In the genomic region with DNA sequence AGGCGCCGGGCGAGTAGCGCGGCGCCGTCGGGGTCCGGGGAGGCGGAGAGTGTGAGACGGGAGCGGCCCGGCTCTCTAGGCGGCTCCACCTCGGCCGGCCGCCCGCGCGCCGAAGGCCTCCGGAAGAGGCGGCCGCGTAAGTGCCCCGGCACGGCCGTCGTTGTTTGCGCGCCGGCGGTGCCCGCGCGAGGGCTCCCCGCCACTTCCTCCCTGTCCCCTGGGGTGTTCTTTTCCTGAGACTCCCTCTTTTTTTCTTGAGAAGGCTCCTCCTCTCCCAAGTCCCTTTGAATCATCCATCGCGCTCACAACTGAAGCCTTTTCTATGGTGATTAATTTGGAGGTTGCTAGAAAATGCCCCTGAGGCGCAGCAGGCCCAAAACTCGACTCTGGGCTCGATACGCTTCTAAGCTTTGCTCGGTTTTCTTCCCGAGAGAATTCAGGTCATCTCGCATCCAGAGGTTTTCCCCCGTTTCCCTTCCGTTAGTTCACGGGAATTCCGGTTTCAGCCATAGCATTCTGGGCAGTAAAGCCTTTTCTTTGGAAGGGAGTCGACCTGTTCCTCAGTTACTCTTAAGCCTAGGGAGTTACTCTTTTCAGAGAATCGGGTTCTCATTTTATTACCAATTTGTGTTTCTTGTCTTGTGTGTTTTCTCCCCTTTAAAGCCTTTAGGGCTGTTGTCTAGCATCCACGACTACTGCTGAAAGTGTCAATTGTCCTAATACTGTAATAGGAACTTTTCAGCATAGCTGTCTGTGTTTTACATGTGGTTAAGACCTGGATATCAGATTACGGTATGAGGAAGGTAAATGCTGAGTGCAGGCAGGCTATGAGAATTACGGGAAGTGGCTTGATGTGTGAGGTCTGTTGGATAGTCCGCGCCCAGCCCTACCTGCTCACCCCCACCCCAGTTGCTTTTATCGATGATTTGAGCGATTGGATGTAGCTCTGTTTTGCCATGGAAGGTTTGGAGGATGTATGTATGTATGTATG, we compare ENCODE assay signal across 8 mouse cellular contexts. TPM values are rescaled to one million over a fixed set of nuclear protein-coding genes. Genes with fewer than 3 reads are reported as not detected.
DNase-seq lines count a peak whose midpoint lies in the region; ATAC-seq lines count a peak whose summit lies in the region.

No protein-coding gene starts in this region.

- WGBS in heart, embryonic 11.5 days (ENCODE audit: insufficient replicate concordance): under 1% methylated on average over 58 of the region's 59 CpGs
- WGBS in liver, embryonic 11.5 days: under 1% methylated on average over 58 of the region's 59 CpGs
- under 1% methylated on average over 35 of the region's 59 CpGs for WGBS in neural tube, embryonic 11.5 days

- H3K27ac ChIP-seq in brown adipose tissue, adult 24 weeks (replicated peaks; ENCODE audit: low read depth, low read length): peak overlapping the region; percentile 89
- peak overlapping the region; percentile 100 for H3K27ac ChIP-seq in heart, embryonic 11.5 days (ENCODE audit: low read depth, low read length)
- H3K27ac ChIP-seq in liver, embryonic 11.5 days (ENCODE audit: low read depth, low read length): peak overlapping the region; percentile 100
- peak overlapping the region; percentile 99 for H3K27ac ChIP-seq in neural tube, embryonic 11.5 days (ENCODE audit: low read depth, low read length)

- intact Hi-C loops in left cerebral cortex, postnatal 36 days (cut with DNase I): loop anchor here (1.0 to 10.0 kb wide), 3 partner anchors 53 to 152 kb away; no protein-coding TSS in a partner anchor

- peak overlapping the region; percentile 81 for H3K4me3 ChIP-seq in brown adipose tissue, adult 24 weeks (ENCODE audit: insufficient read depth, low read depth, low read length)
- H3K4me3 ChIP-seq in heart, embryonic 11.5 days (ENCODE audit: low read depth, low read length): peak overlapping the region; percentile 83
- H3K4me3 ChIP-seq in liver, embryonic 11.5 days (ENCODE audit: low read depth, low read length): peak overlapping the region; percentile 88
- peak overlapping the region; percentile 90 for H3K4me3 ChIP-seq in neural tube, embryonic 11.5 days (ENCODE audit: low read depth, low read length)

- DNase-seq in spleen, postnatal 36 days (ENCODE audit: low spot score in 2 of 2): peak; percentile 8 to 72
- DNase-seq in spleen, postnatal 14 days (ENCODE audit: low spot score in 2 of 2): no peak
- no peak for DNase-seq in liver, embryonic 11.5 days (ENCODE audit: low spot score)
- DNase-seq in neural tube, embryonic 11.5 days (ENCODE audit: low spot score): no peak
- DNase-seq in left cerebral cortex, postnatal 36 days (ENCODE audit: low spot score in 2 of 2): no peak
- no peak for DNase-seq in layer of hippocampus, postnatal 14 days (ENCODE audit: low spot score in 2 of 2)

- H3K36me3 ChIP-seq in heart, embryonic 11.5 days (ENCODE audit: control insufficient read depth, insufficient read depth, low read length): no peaks in the 10 kb centered on the region
- H3K36me3 ChIP-seq in liver, embryonic 11.5 days (ENCODE audit: control insufficient read depth, insufficient read depth, low read length): no peaks in the 10 kb centered on the region
- no peaks in the 10 kb centered on the region for H3K36me3 ChIP-seq in neural tube, embryonic 11.5 days (ENCODE audit: control insufficient read depth, insufficient read depth, low read length)

- peaks cover 13% of the 10 kb centered on the region for H3K4me1 ChIP-seq in brown adipose tissue, adult 24 weeks (ENCODE audit: control insufficient read depth, insufficient read depth, insufficient read length, low read length)
- H3K4me1 ChIP-seq in heart, embryonic 11.5 days (ENCODE audit: control insufficient read depth, insufficient read depth, low read length): peaks cover 24% of the 10 kb centered on the region
- peaks cover 37% of the 10 kb centered on the region for H3K4me1 ChIP-seq in liver, embryonic 11.5 days (replicated peaks; ENCODE audit: control insufficient read depth, insufficient read depth, low read length)
- peaks cover 14% of the 10 kb centered on the region for H3K4me1 ChIP-seq in neural tube, embryonic 11.5 days (ENCODE audit: control insufficient read depth, insufficient read depth, low read length)

- H3K9me3 ChIP-seq in heart, embryonic 11.5 days (replicated peaks; ENCODE audit: control insufficient read depth, low read length): no peaks in the 10 kb centered on the region
- no peaks in the 10 kb centered on the region for H3K9me3 ChIP-seq in liver, embryonic 11.5 days (ENCODE audit: control insufficient read depth, low read length)
- H3K9me3 ChIP-seq in neural tube, embryonic 11.5 days (ENCODE audit: control insufficient read depth, low read length): no peaks in the 10 kb centered on the region

- H3K9ac ChIP-seq in heart, embryonic 11.5 days (ENCODE audit: low read depth, low read length): peak overlapping the region; percentile 98
- peak overlapping the region; percentile 98 for H3K9ac ChIP-seq in liver, embryonic 11.5 days (ENCODE audit: low read depth, low read length)
- peak overlapping the region; percentile 96 for H3K9ac ChIP-seq in neural tube, embryonic 11.5 days (ENCODE audit: low read length)

- H3K4me2 ChIP-seq in heart, embryonic 11.5 days: peak overlapping the region; percentile 72
- H3K4me2 ChIP-seq in liver, embryonic 11.5 days: peak overlapping the region; percentile 77
- peak overlapping the region; percentile 53 for H3K4me2 ChIP-seq in neural tube, embryonic 11.5 days (ENCODE audit: low read depth)

- ATAC-seq in heart, embryonic 11.5 days (replicated peaks; ENCODE audit: insufficient number of reproducible peaks, low FRiP score, low TSS enrichment): peak; percentile 81
- peak; percentile 80 for ATAC-seq in liver, embryonic 11.5 days (replicated peaks; ENCODE audit: low FRiP score)
- peak; percentile 62 for ATAC-seq in neural tube, embryonic 11.5 days (ENCODE audit: insufficient read depth, low FRiP score, low TSS enrichment)

- no peaks in the 10 kb centered on the region for H3K27me3 ChIP-seq in heart, embryonic 11.5 days (ENCODE audit: control insufficient read depth, insufficient read depth, low read length)
- no peaks in the 10 kb centered on the region for H3K27me3 ChIP-seq in liver, embryonic 11.5 days (replicated peaks; ENCODE audit: control insufficient read depth, insufficient read depth, low read length)
- no peaks in the 10 kb centered on the region for H3K27me3 ChIP-seq in neural tube, embryonic 11.5 days (ENCODE audit: control insufficient read depth, insufficient read depth, low read length)

RNA-seq across cellular contexts. Expression of a gene that starts 0.7 kb away (rescaled TPM):
- 23.4 and 38.5 TPM in 2 replicates for polyA plus RNA-seq in brown adipose tissue, adult 24 weeks (2012; ENCODE audit: insufficient read depth, insufficient read length, missing spikeins)
- polyA plus RNA-seq in heart, embryonic 11.5 days (2014; fragmentation: Nextera tagmentation; extraction: Ambion mirVana): 31.3 and 33.6 TPM in 2 replicates
- 37.1 and 41.7 TPM in 2 replicates for polyA plus RNA-seq in liver, embryonic 11.5 days (2014; fragmentation: Nextera tagmentation; extraction: Ambion mirVana)
- 58.2 and 58.5 TPM in 2 replicates for polyA plus RNA-seq in neural tube, embryonic 11.5 days (2014; fragmentation: Nextera tagmentation; extraction: Ambion mirVana)
- 10 to 100 TPM; 67.4 to 72.0 TPM for total RNA-seq in left cerebral cortex, postnatal 36 days (2021)
- total RNA-seq in layer of hippocampus, postnatal 14 days (2021): 10 to 100 TPM; 58.3 to 60.1 TPM

RNA-seq across cellular contexts. Expression of a gene that starts 29.1 kb away (rescaled TPM):
- polyA plus RNA-seq in brown adipose tissue, adult 24 weeks (2012; ENCODE audit: insufficient read depth, insufficient read length, missing spikeins): 57.1 and 83.3 TPM in 2 replicates
- polyA plus RNA-seq in heart, embryonic 11.5 days (2014; fragmentation: Nextera tagmentation; extraction: Ambion mirVana): 15.2 and 18.5 TPM in 2 replicates
- 29.7 and 30.0 TPM in 2 replicates for polyA plus RNA-seq in liver, embryonic 11.5 days (2014; fragmentation: Nextera tagmentation; extraction: Ambion mirVana)
- 14.3 and 15.2 TPM in 2 replicates for polyA plus RNA-seq in neural tube, embryonic 11.5 days (2014; fragmentation: Nextera tagmentation; extraction: Ambion mirVana)
- total RNA-seq in left cerebral cortex, postnatal 36 days (2021): 1 to 10 TPM; 6.5 to 6.9 TPM
- total RNA-seq in layer of hippocampus, postnatal 14 days (2021): 1 to 10 TPM; 8.4 to 9.9 TPM

RNA-seq across cellular contexts. Expression of a gene that starts 56.1 kb away (rescaled TPM):
- 15.9 and 26.0 TPM in 2 replicates for polyA plus RNA-seq in brown adipose tissue, adult 24 weeks (2012; ENCODE audit: insufficient read depth, insufficient read length, missing spikeins)
- 30.3 and 31.2 TPM in 2 replicates for polyA plus RNA-seq in heart, embryonic 11.5 days (2014; fragmentation: Nextera tagmentation; extraction: Ambion mirVana)
- polyA plus RNA-seq in liver, embryonic 11.5 days (2014; fragmentation: Nextera tagmentation; extraction: Ambion mirVana): 18.1 and 19.2 TPM in 2 replicates
- polyA plus RNA-seq in neural tube, embryonic 11.5 days (2014; fragmentation: Nextera tagmentation; extraction: Ambion mirVana): 27.6 and 29.0 TPM in 2 replicates
- total RNA-seq in left cerebral cortex, postnatal 36 days (2021): 10 to 100 TPM; 21.3 to 30.7 TPM
- 10 to 100 TPM; 25.4 to 26.2 TPM for total RNA-seq in layer of hippocampus, postnatal 14 days (2021)

Comparison
In these comparisons a context has a peak if more than half of its experiments do, and no peak if none do; other contexts are left out.
1. DNase-seq: peak in spleen, postnatal 36 days (2 of 2); none in spleen, postnatal 14 days (0 of 2), liver, embryonic 11.5 days (single experiment), neural tube, embryonic 11.5 days (single experiment), left cerebral cortex, postnatal 36 days (0 of 2) and layer of hippocampus, postnatal 14 days (0 of 2).
2. Peak in every context shown above with its lines, with median percentiles within 50 percentile points of each other: H3K27ac ChIP-seq, H3K4me3 ChIP-seq, ATAC-seq, H3K4me2 ChIP-seq and H3K9ac ChIP-seq.